Mouse (Mus musculus) CD8-positive naive resting alpha-beta T cell, adult 2 months (primary cell): ENCODE data around the gene Timm50.

Experiments used
- DNase-seq, 2 experiments: peaks; one replicate each; pipeline ENCODE4 v3.0.0; 2022; ENCODE audit warnings: low read depth in 2 of 2, low spot score in 2 of 2

Timm50 gene

GRCm38 (mm10) chr7:28326457-28326856 is 14.6 kb upstream of the Timm50 start:
- no peak for DNase-seq

DNA sequence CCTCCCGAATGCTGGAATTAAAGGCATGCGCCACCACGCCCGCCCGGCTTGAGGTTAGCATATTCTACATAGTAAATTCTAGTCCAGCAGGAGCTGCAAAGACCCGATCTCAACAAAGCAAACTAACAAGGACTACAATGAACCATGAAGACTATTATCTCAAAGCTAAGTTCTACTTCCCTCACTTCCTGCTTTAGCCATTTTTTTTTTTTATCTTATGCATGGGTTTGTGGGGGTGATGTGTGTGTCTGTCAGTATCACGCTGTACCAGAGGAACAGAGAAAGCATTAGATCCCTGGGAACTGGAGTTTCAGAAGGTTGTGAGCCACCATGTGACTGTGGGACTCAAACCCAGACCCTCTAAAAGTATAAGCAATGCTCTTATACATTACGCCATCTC is 13.4 kb upstream of the Timm50 start:
- no peak for DNase-seq

DNA sequence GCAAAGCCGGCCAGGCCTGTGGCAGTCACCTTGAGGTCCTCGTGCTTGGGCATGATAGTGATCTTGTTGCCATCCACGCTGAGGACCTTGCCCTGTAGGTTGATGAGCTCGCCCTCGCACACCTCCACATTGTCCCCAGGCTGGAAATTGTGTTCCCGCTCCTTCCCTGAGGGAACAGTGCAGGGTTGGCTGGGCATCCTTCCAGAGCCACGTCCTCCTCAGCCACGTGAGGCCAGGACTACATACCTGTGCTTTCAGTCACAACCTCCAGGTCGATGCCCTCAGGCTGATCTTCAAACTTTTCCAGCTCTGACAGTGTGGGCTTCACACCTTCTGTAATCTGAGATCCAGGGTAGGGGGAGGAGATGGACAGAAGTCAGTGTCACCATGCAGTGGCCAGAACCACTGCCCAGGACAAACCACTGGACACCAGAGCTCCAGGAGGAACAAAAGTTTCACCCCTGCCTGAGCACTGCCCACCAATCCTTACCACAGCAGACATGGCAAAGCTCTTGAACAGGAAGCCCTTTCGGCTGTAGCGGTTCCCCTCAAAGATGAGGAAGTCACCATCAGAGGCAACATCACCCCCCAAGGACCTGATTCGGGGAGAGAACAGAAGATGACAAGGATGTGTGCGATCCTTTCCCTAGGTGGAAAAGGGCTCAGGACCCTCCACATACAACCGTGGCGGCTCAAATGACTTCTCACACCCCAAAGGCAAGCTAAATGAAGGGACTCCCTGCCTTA is 10.3 kb upstream of the Timm50 start:
- no peak for DNase-seq

DNA sequence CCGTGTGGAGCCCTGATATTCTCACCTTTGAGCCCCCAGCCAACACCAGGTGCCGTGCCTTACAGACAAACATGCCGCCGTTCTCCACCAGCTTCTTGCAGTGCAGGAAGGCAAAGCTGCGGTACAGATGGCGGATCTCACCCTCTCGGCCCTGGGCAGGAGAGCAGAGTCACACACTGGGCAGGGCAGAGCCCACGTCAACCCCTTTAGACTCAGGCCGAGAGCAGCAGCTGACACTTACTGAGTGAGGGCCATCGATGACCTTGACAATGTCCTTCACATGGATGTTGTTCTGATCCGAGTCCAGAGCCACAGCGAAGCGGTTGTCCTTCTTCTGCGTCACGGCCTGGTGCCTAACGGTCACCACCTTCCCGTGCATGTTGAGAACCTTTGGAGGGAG is 6.8 kb upstream of the Timm50 start:
- DNase-seq = no peak

- no peak for DNase-seq
Measured at GRCm38 (mm10) chr7:28318036-28318435, 6.2 kb upstream of the Timm50 start.

- no peak for DNase-seq
Measured at GRCm38 (mm10) chr7:28311151-28311925, 534 bp downstream of the Timm50 start.

- DNase-seq = no peak
Measured at GRCm38 (mm10) chr7:28309737-28310136, 2.1 kb downstream of the Timm50 start.

DNA sequence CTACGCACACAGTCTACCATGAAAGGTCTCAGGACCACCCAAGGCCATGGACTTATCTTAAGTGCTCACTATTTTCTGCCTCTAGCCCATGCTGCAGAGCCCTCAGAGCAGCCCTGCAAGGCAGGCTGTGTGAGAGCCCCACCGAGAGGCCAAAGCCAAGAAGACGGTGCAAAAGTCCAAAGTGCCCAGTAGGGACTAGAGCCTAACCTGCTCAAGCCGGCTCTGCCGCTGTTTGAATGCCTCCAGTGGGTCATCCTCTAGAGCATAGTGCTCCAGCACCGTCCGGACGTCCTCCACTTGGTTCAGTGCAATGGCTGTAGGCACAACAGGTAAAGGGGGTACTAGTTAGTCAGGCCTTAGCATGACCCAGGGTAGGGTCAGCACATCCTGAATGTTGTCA is 5.7 kb downstream of the Timm50 start:
- no peak for DNase-seq

DNA sequence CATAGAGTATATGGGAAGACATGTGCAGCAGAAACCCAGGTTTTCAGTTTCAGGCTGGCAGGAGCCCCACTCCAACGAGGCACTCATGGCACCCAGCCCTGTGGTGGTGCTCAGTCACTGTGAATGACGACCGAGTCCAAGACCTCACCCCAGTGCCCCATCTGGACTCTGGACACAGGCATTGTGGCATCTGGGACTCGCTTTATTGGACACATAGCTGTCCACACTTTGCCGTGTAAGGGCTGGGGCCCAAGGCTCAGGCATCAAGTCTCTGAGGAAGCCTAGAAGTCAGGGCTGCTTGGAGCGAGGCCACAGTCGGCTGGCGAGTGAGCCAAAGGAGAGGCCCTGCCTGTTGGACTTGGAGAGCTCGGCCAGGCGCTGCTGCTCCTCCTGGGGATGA is 6.2 kb downstream of the Timm50 start:
- DNase-seq = no peak

DNA sequence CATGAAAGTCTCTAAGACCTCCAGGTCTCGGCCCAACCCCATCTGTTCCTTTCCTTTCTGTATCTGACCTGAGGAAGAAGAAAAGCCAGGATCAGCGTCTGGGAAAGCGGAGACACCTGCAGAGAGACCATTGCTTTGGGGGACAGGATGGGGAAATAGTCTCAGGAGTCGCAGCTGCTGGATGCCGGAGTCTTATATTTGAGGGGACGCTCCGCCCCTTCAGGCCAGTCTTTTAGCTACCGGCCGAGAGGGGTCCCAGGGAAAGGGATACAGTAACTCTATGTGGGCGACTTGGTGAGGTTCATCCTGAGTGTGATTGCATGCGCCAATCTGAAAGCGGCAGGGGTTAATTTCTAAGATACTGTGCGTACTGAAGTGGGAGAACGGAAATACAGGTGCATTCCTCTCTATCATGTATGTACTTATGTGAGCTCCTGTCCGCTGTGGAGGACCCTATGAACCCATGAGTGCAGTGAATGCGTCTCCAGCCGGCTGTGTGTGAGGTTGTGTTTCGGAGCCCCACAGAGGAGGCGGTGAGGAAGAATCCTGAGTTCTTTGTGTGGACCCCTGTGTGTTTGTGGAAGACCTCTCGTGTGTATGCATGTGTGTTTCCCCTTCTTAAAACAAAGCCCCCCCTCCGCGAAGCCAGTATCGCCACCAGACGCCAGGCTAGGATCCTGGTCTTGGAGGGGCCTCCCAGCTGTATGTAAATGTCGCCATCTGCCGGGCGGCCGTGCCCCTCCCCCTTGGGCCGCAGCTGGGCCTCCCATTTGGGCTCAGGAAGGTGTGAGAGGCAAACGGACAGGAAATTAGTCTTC is 10.0 kb downstream of the Timm50 start, which contains the start of gene Dll3:
Gene Dll3, minus strand, starts transcription at position 623 of the 818 bp plus-strand sequence.
- no peak for DNase-seq

- DNase-seq = no peak
Measured at GRCm38 (mm10) chr7:28298837-28299625, 12.8 kb downstream of the Timm50 start.

GRCm38 (mm10) chr7:28294481-28294880 is 17.4 kb downstream of the Timm50 start:
- DNase-seq = no peak

GRCm38 (mm10) chr7:28290638-28291590 is 21.0 kb downstream of the Timm50 start, which contains the start of gene Selenov:
TSS of gene Selenov (minus strand) at chr7:28291186.
- no peak for DNase-seq

DNA sequence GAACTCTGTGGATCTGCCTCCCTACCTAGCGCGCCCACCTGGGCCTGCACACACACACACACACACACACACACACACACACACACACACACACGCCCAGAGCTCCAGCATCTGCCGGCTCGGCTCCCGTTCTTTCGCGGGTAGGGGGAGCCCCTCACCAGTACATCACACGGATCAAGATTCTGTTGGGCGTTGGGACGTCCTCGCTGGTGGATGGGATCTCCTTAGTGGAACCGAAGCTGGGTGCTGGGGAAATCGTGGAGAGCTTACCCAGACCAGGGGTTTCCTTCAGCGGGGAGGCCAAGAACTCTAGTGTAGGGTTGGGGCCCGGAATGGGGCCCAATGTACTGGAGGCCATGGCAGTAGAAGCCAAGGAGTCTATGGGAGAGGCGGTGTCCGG is 21.7 kb downstream of the Timm50 start:
- no peak for DNase-seq

DNA sequence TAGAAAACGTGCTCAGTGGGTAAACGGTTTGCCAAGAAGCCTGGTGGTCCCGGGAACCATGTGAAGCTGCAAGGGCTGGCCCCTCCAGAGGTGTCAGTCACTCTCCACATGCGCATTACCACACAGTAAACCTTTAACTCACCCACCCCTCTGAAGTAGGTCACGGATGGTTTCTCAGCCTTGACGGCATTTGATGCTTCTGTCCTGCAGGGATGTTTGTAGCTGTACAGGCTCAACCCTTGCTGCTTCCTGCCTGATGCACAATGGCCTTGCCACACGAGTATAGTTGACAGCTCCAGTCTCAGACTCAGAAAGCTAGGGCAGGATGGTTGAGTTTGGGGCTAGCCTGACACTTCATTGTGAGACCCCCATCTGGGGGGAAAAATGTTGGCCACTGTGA is 31.2 kb downstream of the Timm50 start:
- DNase-seq = no peak

DNA sequence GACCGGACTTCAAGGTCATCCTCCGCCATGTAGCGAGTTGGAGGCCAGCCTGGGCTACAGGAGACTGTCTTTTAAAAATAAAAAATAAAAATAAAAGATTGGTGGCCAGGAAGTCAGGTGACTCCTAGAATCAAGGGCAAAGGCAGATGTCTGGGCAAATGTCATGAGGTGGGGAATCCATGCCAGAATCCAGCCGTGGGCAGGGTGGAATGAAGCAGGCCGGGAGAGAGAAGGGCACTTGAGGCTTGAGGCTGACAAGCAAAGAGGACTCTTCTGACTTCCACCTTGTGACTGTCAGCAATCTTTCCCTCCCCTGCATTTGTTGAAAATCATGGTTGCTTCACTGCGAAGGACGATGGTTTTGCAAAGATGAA is 33.6 kb downstream of the Timm50 start:
- DNase-seq = no peak

DNA sequence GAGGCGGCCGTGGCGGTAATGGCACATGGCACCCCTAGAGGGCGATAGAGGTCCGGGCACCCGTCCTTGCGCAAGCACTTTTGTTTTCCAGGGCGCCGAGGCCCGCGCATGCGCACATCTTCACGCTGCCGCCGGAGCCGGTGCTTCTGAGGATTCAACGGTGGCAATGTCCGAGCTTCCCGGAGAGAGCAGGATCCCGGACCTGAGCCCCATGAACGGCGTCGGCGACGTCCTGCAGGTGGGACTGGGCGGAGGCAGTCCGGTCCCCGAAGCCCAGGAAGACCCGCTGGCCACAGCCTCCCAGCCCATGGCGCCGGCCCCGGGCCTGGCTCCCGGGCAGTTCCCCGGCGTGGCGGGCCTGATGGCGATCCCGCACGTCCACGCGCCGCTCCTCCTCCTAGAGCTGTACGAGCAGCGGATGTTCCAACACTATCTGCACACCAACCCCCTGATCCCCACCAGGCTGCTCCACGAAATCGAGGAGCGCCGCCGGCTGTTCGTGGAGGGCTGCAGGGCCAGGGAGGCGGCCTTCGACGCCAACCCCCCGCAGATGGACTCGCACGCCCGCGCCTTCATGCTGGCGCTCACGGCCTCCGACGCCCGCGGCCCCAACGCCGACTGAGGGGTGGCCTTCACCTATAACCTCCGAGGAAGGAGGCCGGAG is 34.1 kb downstream of the Timm50 start, which contains the start of gene Eid2b:
Gene Eid2b, plus strand, starts transcription at position 125 of the 664 bp plus-strand sequence.
- DNase-seq = peak; percentile 94 to 96

GRCm38 (mm10) chr7:28277237-28277614 is 34.6 kb downstream of the Timm50 start:
- DNase-seq = no peak

DNA sequence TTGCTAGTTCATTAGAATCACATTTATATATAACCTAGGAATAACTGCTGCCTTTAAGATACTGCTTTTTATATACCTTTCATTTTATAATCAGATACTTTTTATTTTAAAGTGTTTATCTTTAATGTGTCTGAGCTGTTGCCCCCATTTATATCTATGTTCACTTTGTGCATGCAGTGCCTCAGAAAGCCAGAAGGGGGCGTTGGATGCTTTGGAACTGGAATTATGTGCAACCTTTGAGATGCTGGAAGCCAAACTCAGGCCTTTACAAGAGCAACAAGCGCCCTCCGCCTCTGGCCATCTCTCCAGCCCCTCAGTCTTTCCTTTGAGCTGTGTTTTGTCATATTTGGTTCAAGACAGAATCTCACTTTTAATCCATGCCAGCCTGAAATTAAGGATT is 40.1 kb downstream of the Timm50 start:
- DNase-seq = no peak
